Comparison of ENCODE assay signal across 8 mouse cellular contexts in genomic region chr9:41273839-41274271, GRCm38 (mm10).
DNase-seq lines count a peak whose midpoint lies in the region; ATAC-seq and TF ChIP-seq lines count a peak whose summit lies in the region.

No protein-coding gene starts in this region.

- H3K27me3 ChIP-seq in heart, embryonic 13.5 days (replicated peaks): no peaks in the 10 kb centered on the region
- H3K27me3 ChIP-seq in liver, postnatal 0 days (ENCODE audit: insufficient read depth, low read length): peaks cover 19% of the 10 kb centered on the region

- no peak for ATAC-seq in heart, embryonic 13.5 days (ENCODE audit: extremely low read depth, insufficient number of reproducible peaks, low FRiP score, low TSS enrichment)
- ATAC-seq in liver, postnatal 0 days: no peak

- peaks cover 15% of the 10 kb centered on the region for H3K4me1 ChIP-seq in heart, embryonic 13.5 days
- no peaks in the 10 kb centered on the region for H3K4me1 ChIP-seq in liver, postnatal 0 days (ENCODE audit: insufficient read depth)

- peak; percentile 53 for DNase-seq in embryo, embryonic 10.5 days (ENCODE audit: low spot score)
- DNase-seq in embryo, embryonic 9.5 days (ENCODE audit: extremely low spot score): no peak
- peak; percentile 38 for DNase-seq in Muller cell, postnatal 12 days (ENCODE audit: inconsistent ontology term)
- DNase-seq in liver, postnatal 0 days: no peak
- no peak for DNase-seq in urinary bladder, postnatal 10 days (ENCODE audit: low spot score)
- DNase-seq in right cerebral cortex, postnatal 10 days (ENCODE audit: low spot score in 2 of 2): no peak
- no peak for DNase-seq in kidney, postnatal 4 days

- H3K4me2 ChIP-seq in heart, embryonic 13.5 days: peak overlapping the region; percentile 81
- H3K4me2 ChIP-seq in liver, postnatal 0 days (ENCODE audit: low read depth, low read length): 0 out of 2 replicates have a peak overlapping the region, but pooled peaks have one; percentile 47

- H3K36me3 ChIP-seq in heart, embryonic 13.5 days: no peaks in the 10 kb centered on the region
- H3K36me3 ChIP-seq in liver, postnatal 0 days (replicated peaks; ENCODE audit: insufficient read depth, low read length): no peaks in the 10 kb centered on the region

- peaks cover 5% of the 10 kb centered on the region; the same call in 1 of the 2 replicates for H3K9me3 ChIP-seq in heart, embryonic 13.5 days
- H3K9me3 ChIP-seq in liver, postnatal 0 days (ENCODE audit: low read length): no peaks in the 10 kb centered on the region; the same call in 1 of the 2 replicates

- peak overlapping the region; percentile 46 for H3K27ac ChIP-seq in heart, embryonic 13.5 days (replicated peaks)
- no peak overlapping the region for H3K27ac ChIP-seq in liver, postnatal 0 days (ENCODE audit: low read depth)

- peak overlapping the region; percentile 79 for H3K9ac ChIP-seq in heart, embryonic 13.5 days
- no peak overlapping the region for H3K9ac ChIP-seq in liver, postnatal 0 days (replicated peaks)

- 11% methylated on average over 13 of the region's 13 CpGs for WGBS in heart, embryonic 13.5 days
- WGBS in liver, postnatal 0 days (ENCODE audit: insufficient replicate concordance): 16% methylated on average over 13 of the region's 13 CpGs

- no peak for TF ChIP-seq CTCF in liver, postnatal 0 days (IDR thresholded peaks at IDR 0.05; ENCODE audit: low read depth)

- TF ChIP-seq EP300 in liver, postnatal 0 days (IDR thresholded peaks at IDR 0.05; ENCODE audit: low read depth): no peak

- peak overlapping the region; percentile 54 for H3K4me3 ChIP-seq in heart, embryonic 13.5 days
- H3K4me3 ChIP-seq in liver, postnatal 0 days (ENCODE audit: low read depth, low read length): no peak overlapping the region

Comparison
In these comparisons a context has a peak if more than half of its experiments do, and no peak if none do; other contexts are left out.
1. DNase-seq: peak in embryo, embryonic 10.5 days (single experiment) and Muller cell, postnatal 12 days (single experiment); none in embryo, embryonic 9.5 days (single experiment), liver, postnatal 0 days (single experiment), urinary bladder, postnatal 10 days (single experiment), right cerebral cortex, postnatal 10 days (0 of 2) and kidney, postnatal 4 days (0 of 2).